Mouse (Mus musculus): ENCODE results near the gene Stk40.

DNA sequence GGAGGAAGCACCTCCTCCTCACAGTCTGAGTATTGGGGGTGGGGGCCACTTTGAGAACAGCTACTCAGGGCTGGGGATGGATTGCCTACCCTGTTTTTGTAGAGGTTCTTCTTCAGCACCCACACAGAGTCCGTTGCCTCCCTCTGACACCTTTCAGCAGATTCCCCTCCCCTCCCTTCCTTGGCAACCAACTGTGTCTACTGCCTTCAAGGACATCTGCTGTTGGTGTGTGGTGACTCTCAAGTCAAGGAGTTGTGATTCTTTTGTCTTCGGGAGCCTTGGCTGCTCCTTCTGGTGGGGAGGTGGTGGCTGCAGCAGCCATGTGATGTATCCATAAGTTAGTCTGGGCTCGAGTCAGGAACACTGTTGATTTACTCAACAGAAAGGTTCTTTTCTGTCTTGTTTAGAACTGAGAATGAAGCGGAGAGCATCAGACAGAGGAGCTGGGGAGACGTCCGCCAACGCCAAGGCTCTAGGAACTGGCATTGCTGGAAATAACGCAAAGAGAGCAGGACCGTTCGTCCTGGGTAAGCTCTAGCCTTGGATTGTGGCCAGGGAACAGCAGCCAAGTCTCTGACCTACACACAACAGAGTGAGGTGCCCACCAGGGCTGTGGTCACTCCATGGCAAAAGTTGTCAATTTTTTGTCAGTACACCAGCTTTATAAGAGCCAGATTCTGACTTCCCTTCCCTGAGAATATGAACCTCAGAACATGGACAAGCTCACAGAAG, 19.7 kb downstream of the Stk40 start:
- TF ChIP-seq CTCF (IDR thresholded peaks at IDR 0.05): no peak
- TF ChIP-seq EP300 (IDR thresholded peaks at IDR 0.05): no peak
